Mouse (Mus musculus): ENCODE data around the gene Wapl.

Gene Wapl

DNA sequence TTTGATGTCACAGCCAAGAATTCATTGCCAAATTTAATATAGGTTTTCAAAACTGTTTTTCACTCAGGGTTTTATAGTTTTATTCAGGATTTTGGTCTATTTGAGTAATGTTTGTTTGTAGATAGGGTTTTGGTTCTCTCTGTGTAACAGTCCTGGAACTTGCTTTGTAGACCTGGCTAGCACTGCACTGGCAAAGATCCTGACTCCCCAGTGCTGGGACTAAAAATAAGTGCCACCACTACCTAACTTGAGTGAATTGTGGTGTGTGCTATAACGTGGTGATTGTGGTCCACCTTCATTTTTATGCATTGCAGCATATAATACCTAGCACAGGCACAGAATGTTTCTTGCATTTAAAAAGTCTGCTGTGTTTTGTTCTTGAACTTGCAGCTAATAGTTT lies 23.6 kb downstream of the Wapl start:
- DNase-seq (ENCODE audit: low spot score in 2 of 2) = no peak

DNA sequence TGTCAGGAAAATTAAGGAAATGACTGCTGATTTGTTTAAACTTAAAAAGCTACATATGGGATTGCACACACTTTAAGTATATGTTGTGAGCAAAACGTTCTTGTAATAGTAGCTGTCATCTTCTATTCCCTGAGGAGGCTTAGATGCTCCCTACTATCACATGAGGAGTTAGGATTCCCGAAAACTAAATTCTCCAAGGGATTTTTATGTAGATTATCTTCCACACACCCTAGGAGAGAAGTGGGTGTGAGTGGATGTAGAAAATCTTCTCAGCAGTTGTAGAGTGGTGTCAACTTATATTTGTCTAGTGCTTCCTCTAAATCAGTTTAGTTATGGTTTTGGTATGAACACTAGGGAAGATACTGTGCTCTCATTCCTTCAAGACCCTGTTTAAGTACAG lies 36.5 kb downstream of the Wapl start:
- DNase-seq (ENCODE audit: low spot score in 2 of 2) = no peak

- no peak for DNase-seq (ENCODE audit: low spot score in 2 of 2)
Measured at GRCm38 (mm10) chr14:34712027-34712426, 38.3 kb downstream of the Wapl start.

- no peak for DNase-seq (ENCODE audit: low spot score in 2 of 2)
Measured at GRCm38 (mm10) chr14:34712857-34713256, 39.1 kb downstream of the Wapl start.

GRCm38 (mm10) chr14:34718150-34718549 lies 44.4 kb downstream of the Wapl start:
- DNase-seq (ENCODE audit: low spot score in 2 of 2) = no peak

DNA sequence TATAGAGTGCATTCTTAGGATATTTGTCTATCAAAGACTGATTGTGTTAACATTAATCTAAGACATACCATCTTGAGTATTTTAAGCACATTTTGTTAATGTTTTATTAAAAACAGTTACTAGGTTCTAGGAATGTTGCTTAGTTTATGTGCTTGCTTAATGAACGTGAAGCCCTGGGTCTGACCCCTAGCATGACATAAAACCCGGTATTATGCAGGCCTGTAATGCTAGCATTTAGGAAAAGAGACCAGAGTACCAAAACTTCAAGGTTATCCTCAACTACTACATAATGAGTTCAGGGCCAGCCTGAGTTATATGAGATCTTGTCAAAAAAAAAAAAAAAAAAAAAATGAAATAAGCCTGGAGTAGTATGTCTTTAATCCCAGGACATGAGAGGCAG lies 54.0 kb downstream of the Wapl start:
- DNase-seq (ENCODE audit: low spot score in 2 of 2) = no peak

- no peak for DNase-seq (ENCODE audit: low spot score in 2 of 2)
Measured at GRCm38 (mm10) chr14:34735405-34735804, 61.7 kb downstream of the Wapl start.

DNA sequence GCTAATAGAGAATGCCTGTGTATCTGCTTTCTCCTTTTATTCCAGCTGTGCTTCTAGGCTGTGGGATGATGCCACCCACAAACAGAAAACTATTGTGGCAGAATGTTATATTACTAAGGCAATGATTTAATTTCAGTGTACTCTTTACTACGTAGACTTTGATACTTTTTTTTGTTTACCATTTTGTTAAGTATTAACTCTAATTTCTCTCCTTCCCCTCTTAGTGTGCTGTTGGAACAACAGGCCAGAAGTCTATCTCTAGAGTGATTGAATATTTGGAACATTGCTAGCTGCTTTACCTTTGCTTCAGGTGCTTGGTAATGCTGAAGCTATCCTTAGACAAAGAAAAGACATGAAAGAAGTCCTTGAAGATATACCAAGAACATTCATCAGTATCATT lies 71.7 kb downstream of the Wapl start:
- no peak for DNase-seq (ENCODE audit: low spot score in 2 of 2)

DNA sequence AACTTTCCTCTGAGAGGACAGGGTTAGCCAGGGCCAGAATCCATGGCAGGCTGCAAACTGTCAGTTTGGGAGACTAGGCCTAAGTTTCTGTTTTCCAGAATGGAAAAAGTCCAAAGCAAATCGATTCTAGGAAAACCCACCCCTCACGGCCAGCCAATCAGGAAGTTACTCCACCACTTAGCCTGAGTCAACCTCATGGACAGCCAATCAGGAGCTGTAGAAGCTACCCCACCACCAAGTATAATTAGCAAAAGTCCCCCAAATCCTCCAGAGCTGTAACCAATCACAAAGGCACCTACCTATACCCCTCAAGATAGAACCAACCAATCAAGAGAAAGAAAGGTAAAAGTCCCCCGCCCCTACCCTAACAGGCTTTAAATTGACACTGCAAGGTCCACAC lies 82.0 kb downstream of the Wapl start:
- DNase-seq (ENCODE audit: low spot score in 2 of 2) = no peak

DNA sequence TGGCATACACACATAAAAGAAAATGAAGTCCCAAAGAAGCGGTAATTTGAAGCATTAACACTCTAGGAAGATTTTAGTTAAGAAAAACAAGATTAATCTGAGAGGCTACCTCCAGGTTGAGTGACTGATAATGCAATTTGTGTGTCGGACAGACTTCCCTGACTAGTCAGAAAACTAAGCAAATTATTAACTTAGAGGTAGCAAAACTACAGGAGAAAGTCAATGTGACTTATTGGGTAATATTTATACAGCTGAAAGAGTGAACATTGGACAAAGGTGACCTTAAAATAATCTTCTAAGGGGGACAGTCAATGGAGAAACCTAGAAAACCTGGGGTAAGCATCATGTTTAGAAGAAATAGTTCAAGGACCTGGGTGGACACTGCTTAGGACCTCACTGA lies 86.2 kb downstream of the Wapl start:
- no peak for DNase-seq (ENCODE audit: low spot score in 2 of 2)

- DNase-seq (ENCODE audit: low spot score in 2 of 2) = no peak
Measured at GRCm38 (mm10) chr14:34761082-34761959, 87.6 kb downstream of the Wapl start.

- no peak for DNase-seq (ENCODE audit: low spot score in 2 of 2)
Measured at GRCm38 (mm10) chr14:34762682-34763081, 89.0 kb downstream of the Wapl start.

GRCm38 (mm10) chr14:34763771-34764539 lies 90.2 kb downstream of the Wapl start:
- no peak for DNase-seq (ENCODE audit: low spot score in 2 of 2)

GRCm38 (mm10) chr14:34764908-34765307 lies 91.2 kb downstream of the Wapl start:
- no peak for DNase-seq (ENCODE audit: low spot score in 2 of 2)

DNA sequence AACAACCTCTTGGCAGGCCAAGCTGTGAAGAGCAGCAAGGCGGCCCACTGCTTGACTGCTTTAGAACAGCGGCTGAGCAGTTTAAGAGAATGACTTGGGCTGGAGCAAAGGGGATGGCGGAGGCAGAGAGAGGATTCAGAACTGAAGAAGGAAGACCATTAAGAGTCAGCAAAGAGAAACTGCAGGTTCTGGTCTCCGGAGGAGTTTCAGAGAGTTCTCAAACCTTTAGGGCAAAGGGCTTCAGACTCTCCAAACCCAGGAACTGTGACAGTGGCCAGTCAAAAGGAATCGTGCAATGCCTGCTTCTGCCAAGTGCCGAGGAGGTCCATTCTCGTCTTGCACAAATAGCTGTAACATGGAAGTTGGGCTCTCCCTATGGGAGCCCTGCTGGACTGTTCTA lies 91.7 kb downstream of the Wapl start:
- DNase-seq (ENCODE audit: low spot score in 2 of 2) = no peak

DNA sequence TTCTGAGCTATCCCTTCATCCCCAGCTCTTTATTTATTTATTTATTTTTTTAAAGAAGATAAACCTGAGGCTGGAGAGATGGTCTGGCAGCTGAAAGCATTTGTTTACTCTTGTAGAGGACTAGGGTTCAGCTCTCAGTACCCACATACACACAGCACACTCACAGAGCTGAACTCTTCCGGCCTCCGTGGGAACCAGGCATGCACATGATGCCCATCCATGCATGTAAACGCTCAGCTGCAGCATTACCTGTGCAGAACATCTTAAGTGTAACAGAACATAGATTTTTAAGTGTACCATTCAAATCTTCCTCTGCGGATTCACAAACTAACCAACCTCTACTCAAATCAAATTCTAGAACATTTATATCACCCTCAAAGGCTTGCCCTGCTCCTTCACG lies 92.5 kb downstream of the Wapl start:
- no peak for DNase-seq (ENCODE audit: low spot score in 2 of 2)

DNA sequence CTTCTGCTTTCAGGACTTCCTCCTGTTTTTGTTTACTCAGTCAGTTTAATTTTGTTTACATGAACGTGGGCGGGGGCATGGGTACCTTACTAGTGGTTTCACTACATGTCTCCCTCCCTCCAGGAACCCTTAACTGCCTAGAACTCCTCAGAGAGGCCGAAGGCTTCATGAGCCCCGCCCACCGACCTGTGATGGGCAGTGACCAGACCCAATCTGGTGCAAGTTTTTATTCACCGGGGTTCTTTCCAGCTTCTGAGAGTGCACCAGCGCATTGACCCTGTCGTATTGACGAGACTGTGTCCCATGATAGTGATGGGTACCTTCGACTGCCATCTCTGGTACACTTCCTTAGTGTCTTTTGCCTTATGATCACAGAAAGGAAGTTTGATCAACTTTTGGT lies 94.6 kb downstream of the Wapl start:
- DNase-seq (ENCODE audit: low spot score in 2 of 2) = peak; percentile 38 to 61

- DNase-seq (ENCODE audit: low spot score in 2 of 2) = peak in 1 of 2 experiments; percentile 58
Measured at GRCm38 (mm10) chr14:34769021-34769566, 95.4 kb downstream of the Wapl start.

DNA sequence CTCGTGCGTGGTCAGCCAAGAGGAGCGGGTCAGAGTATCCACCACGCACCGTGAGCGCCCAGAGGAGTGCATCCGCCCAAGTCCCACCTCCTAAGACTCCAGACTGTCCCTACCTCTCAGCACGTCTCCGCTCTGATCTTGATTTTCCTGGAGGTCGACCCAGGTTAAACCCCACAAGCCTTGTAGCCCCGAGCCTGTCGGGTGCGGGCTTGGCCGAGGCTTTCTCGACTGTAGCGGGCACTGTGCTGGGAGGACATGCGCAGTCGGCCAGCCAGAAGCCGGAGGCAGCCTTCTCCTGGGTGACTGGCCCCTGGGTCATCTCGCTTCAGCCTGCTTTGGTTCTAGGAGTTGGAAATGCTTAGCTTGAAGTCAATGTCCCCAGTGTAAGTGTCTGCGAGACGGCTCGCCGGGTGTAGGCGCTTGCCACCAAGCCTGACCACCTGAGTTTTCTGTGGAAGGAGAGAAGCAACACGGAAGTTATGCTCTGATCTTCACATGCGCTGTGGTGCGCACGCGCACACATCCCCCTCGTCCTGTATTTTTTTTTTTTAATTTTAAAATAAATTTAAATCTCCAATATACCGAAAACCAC lies 95.9 kb downstream of the Wapl start:
- DNase-seq (ENCODE audit: low spot score in 2 of 2) = peak in 1 of 2 experiments; percentile 24

GRCm38 (mm10) chr14:34770467-34770866 lies 96.7 kb downstream of the Wapl start:
- DNase-seq (ENCODE audit: low spot score in 2 of 2) = no peak

GRCm38 (mm10) chr14:34771601-34772000 lies 97.9 kb downstream of the Wapl start:
- DNase-seq (ENCODE audit: low spot score in 2 of 2) = no peak

DNA sequence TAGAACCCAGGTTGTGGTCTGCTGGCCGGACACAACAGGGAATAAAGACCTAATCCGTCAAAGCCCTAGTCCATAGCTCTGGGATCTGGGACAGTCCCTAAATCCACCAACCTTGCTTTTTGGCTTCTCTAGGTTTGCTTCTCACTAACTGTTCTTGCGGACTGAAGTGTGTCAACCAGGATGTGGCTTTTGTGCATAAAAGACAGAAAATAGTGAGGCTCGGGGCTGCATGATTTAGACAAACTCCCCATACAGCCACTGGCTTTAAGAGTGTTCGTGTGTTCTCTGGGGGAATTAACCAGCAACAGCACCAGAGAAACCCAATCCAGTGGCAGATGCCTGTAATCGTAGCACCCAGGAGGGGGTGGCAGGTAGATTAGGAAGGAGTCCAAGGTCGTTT lies 98.4 kb downstream of the Wapl start:
- no peak for DNase-seq (ENCODE audit: low spot score in 2 of 2)

Measured in frontal cortex, postnatal 10 days (tissue).